Mouse (Mus musculus) CH12.LX (cell line): ENCODE results near the gene Tspan4. TPM values are rescaled to one million over a fixed set of nuclear protein-coding genes. Genes with fewer than 3 reads are reported as not detected.

Experiments used
- DNase-seq: peaks from one replicate; pipeline ENCODE4 v3.0.0-alpha.2; 2013; ENCODE audit errors: extremely low read depth
- H3K27ac ChIP-seq: 2 replicates; pipeline ENCODE4 v1.5.1; 2012; ENCODE audit warnings: low read depth, mild to moderate bottlenecking, control low read depth, moderate library complexity; ENCODE audit not compliant: insufficient read depth
- H3K27me3 ChIP-seq: replicated peaks from 2 replicates; pipeline ENCODE3; 2012; ENCODE audit warnings: inconsistent platforms
- H3K36me3 ChIP-seq, 2 experiments: replicated peaks in 1 of 2; 2 replicates each; pipeline versions ENCODE3 to v1.6.1; 2012; ENCODE audit warnings: inconsistent platforms in 1 of 2, low read length in 1 of 2, mild to moderate bottlenecking in 1 of 2, mixed read lengths in 1 of 2, moderate library complexity in 1 of 2; ENCODE audit not compliant: control insufficient read depth in 1 of 2, insufficient read depth in 1 of 2
- H3K4me1 ChIP-seq, 2 experiments: 2 replicates each; pipeline ENCODE4 v1.6.1; 2012; ENCODE audit warnings: inconsistent platforms in 1 of 2, moderate library complexity in 1 of 2; ENCODE audit not compliant: insufficient read depth in 2 of 2, control insufficient read depth in 1 of 2
- H3K4me2 ChIP-seq: 2 replicates; pipeline ENCODE4 v1.6.1; 2012; ENCODE audit warnings: low read depth, mild to moderate bottlenecking, control low read depth; ENCODE audit not compliant: poor library complexity, insufficient read depth, severe bottlenecking
- H3K4me3 ChIP-seq, 3 experiments: fragments of 150-350 bp in 1 of 3; sonication (generic) in 1 of 3; replicated peaks in 1 of 3; 2 replicates each; pipeline versions ENCODE3 to v1.5.1; 2011 to 2012; ENCODE audit warnings: low read depth in 2 of 3, low read length in 2 of 3, mild to moderate bottlenecking in 2 of 3, moderate library complexity in 2 of 3, control low read depth in 1 of 3, improper control_type of control experiment in 1 of 3, inconsistent platforms in 1 of 3, mixed read lengths in 1 of 3; ENCODE audit not compliant: poor library complexity in 1 of 3
- H3K79me2 ChIP-seq: replicated peaks from 2 replicates; pipeline ENCODE4 v1.6.1; 2012; ENCODE audit warnings: mild to moderate bottlenecking, moderate library complexity; ENCODE audit not compliant: control insufficient read depth, poor library complexity, insufficient read depth, severe bottlenecking; ENCODE audit errors: extremely low read depth
- H3K9ac ChIP-seq: 2 replicates; pipeline ENCODE4 v1.6.1; 2012; ENCODE audit warnings: low read depth, mild to moderate bottlenecking, control low read depth, moderate library complexity; ENCODE audit not compliant: insufficient read depth
- H3K9me3 ChIP-seq: replicated peaks from 2 replicates; pipeline ENCODE3; 2012; ENCODE audit warnings: low read length, inconsistent platforms, mixed read lengths
- CHD2 ChIP-seq: IDR thresholded peaks from 2 replicates; pipeline ENCODE4 v1.6.1; 2011; ENCODE audit warnings: low read length, improper control_type of control experiment
- CTCF ChIP-seq, 2 experiments: IDR thresholded peaks in 1 of 2; conservative IDR thresholded peaks in 1 of 2; 2 replicates each; pipeline ENCODE4 v1.5.1; 2011 to 2012; ENCODE audit warnings: low read depth in 2 of 2, low read length in 2 of 2, improper control_type of control experiment in 1 of 2, inconsistent platforms in 1 of 2, mild to moderate bottlenecking in 1 of 2, moderate library complexity in 1 of 2
- ELF1 ChIP-seq: IDR thresholded peaks from 2 replicates; pipeline ENCODE4 v1.6.1; 2014; ENCODE audit warnings: low read depth, mild to moderate bottlenecking, inconsistent platforms, low read length, improper control_type of control experiment
- HCFC1 ChIP-seq: IDR thresholded peaks from 2 replicates; pipeline ENCODE4 v1.6.1; 2012; ENCODE audit warnings: low read depth, mild to moderate bottlenecking, inconsistent platforms, low read length, improper control_type of control experiment
- MAZ ChIP-seq: IDR thresholded peaks from 2 replicates; pipeline ENCODE4 v1.6.1; 2012; ENCODE audit warnings: low read depth, mild to moderate bottlenecking, inconsistent platforms, low read length, improper control_type of control experiment, moderate library complexity
- MEF2A ChIP-seq: IDR thresholded peaks from 2 replicates; pipeline ENCODE4 v1.6.1; 2014; ENCODE audit warnings: low read depth, mild to moderate bottlenecking, inconsistent platforms, low read length, improper control_type of control experiment, borderline replicate concordance
- MXI1 ChIP-seq: IDR thresholded peaks from 2 replicates; pipeline ENCODE4 v1.6.1; 2011; ENCODE audit warnings: mild to moderate bottlenecking, low read depth, low read length, improper control_type of control experiment
- SMC3 ChIP-seq: IDR thresholded peaks from 2 replicates; pipeline ENCODE4 v1.6.1; 2011; ENCODE audit warnings: low read depth, low read length, improper control_type of control experiment
- TBP ChIP-seq: conservative IDR thresholded peaks from 2 replicates; pipeline ENCODE4 v1.6.1; 2011; ENCODE audit warnings: low read depth, low read length, improper control_type of control experiment
- dilution Hi-C: fragments of 300-500 bp; cut with MboI; formaldehyde crosslinking; loops from 2 replicates; pipeline ENCODE4 v1.14.3; 2020; ENCODE audit warnings: low sequenced_read_pairs; ENCODE audit not compliant: extremely low pct_unique_long_range_greater_than_20kb, extremely low pct_ligation_motif_present
- in situ Hi-C: fragments of 300-500 bp; cut with MboI; formaldehyde crosslinking; loops from 3 replicates; pipeline ENCODE4 v1.14.3; 2019; ENCODE audit warnings: low sequenced_read_pairs, low pct_ligation_motif_present, low pct_unique_long_range_greater_than_20kb, mixed read lengths
- polyA plus RNA-seq: library from polyadenylated mRNA; unstranded; fragments of >175 nt; gene quantifications from 2 replicates; pipeline ENCODE4 v1.2.1, GENCODE M21; 2012; ENCODE audit warnings: low read depth; ENCODE audit not compliant: insufficient read length
- total RNA-seq, 2 experiments: library from RNA; depleted of rRNA; stranded (reverse); fragments of 300-350 nt in 1 of 2; fragments of >200 nt in 1 of 2; gene quantifications; 2 replicates each; pipeline ENCODE4 v1.2.3; 2012 to 2014

Tspan4 gene
- total and polyA plus RNA-seq, 3 experiments = 21.2 to 28.9 (median 28.4) TPM

GRCm38 (mm10) chr7:141484186-141485120 is 9.4 kb downstream of the Tspan4 start:
- DNase-seq = no peak

GRCm38 (mm10) chr7:141485186-141485585 is 10.1 kb downstream of the Tspan4 start:
- Histone ChIP-seq H3K79me2 (no peaks in the 10 kb centered on the region), H3K36me3 (peaks cover 0 to 52% of the 10 kb centered on the region in 2 experiments), H3K27me3 (no peaks in the 10 kb centered on the region), H3K9ac (no peak overlapping the region), H3K4me1 (peaks cover 20 to 44% of the 10 kb centered on the region in 2 experiments)
- dilution Hi-C loops = no loop called here
- TF ChIP-seq MAZ (no peak), MEF2A (no peak)
- TF ChIP-seq, all 38 proteins: peak for 0
- in situ Hi-C loops = no loop called here
- DNase-seq = no peak
- H3K4me2 ChIP-seq = no peak overlapping the region
- no peaks in the 10 kb centered on the region for H3K9me3 ChIP-seq
- H3K27ac ChIP-seq = no peak overlapping the region
- no peak overlapping the region for H3K4me3 ChIP-seq

More at GRCm38 (mm10) chr7:141484186-141485120, 9.4 kb downstream of the Tspan4 start:
- no peak overlapping the region for H3K9ac ChIP-seq
- no peak overlapping the region for H3K27ac ChIP-seq
- H3K36me3 ChIP-seq = peaks cover 0 to 49% of the 10 kb centered on the region in 2 experiments
- TF ChIP-seq HCFC1 (no peak), ELF1 (no peak), TBP (no peak), CHD2 (no peak)
- TF ChIP-seq, all 38 proteins: peak for 0
- no peaks in the 10 kb centered on the region for H3K27me3 ChIP-seq
- H3K9me3 ChIP-seq = no peaks in the 10 kb centered on the region
- H3K4me1 ChIP-seq = peaks cover 20 to 45% of the 10 kb centered on the region in 2 experiments
- H3K4me2 ChIP-seq = no peak overlapping the region
- no peak overlapping the region for H3K4me3 ChIP-seq
- in situ Hi-C loops (loop anchor here (5.0 kb wide), 1 partner anchor 43 kb away; no protein-coding TSS in a partner anchor), dilution Hi-C loops (no loop called here)
- H3K79me2 ChIP-seq = no peaks in the 10 kb centered on the region

- in situ Hi-C loops = no loop called here
- no peak for TF ChIP-seq MXI1
- TF ChIP-seq CTCF (conservative IDR thresholded peaks at IDR 0.05 in 1 of 2, IDR thresholded peaks at IDR 0.05 in 1 of 2; ENCODE audit: low read depth in 2 of 2, low read length in 2 of 2) = no peak
- TF ChIP-seq SMC3 = no peak
- TF ChIP-seq, all 38 proteins: peak for 0
These were observed 10.6 kb downstream of the Tspan4 start for GRCm38 (mm10) chr7:141485606-141486005.

More at GRCm38 (mm10) chr7:141485606-141486005, 10.6 kb downstream of the Tspan4 start:
- Histone ChIP-seq H3K27ac (no peak overlapping the region), H3K4me2 (no peak overlapping the region), H3K4me1 (peaks cover 20 to 40% of the 10 kb centered on the region in 2 experiments), H3K27me3 (no peaks in the 10 kb centered on the region), H3K9ac (no peak overlapping the region), H3K36me3 (peaks cover 0 to 55% of the 10 kb centered on the region in 2 experiments), H3K4me3 (no peak overlapping the region), H3K9me3 (no peaks in the 10 kb centered on the region), H3K79me2 (no peaks in the 10 kb centered on the region)
- dilution Hi-C loops = no loop called here
- no peak for DNase-seq
